Mouse (Mus musculus) cerebellum, postnatal 36 days (tissue): ENCODE results near the gene Gstm4.
"Not testable (repeated sequence)": the region's sequence is repeated elsewhere in the genome, so short reads cannot be mapped to it uniquely, and the experiment has no call there.

ENCODE experiments used
- DNase-seq, 2 experiments: peaks; one replicate each; pipeline ENCODE4 v3.0.0; 2021 to 2022; ENCODE audit warnings: mixed read lengths in 2 of 2

The Gstm4 gene

GRCm38 (mm10) chr3:108069231-108069870 lies 24.7 kb upstream of the Gstm4 start:
- no peak for DNase-seq

- no peak for DNase-seq
These were observed 24.1 kb upstream of the Gstm4 start for GRCm38 (mm10) chr3:108068826-108069225.

- DNase-seq: no peak
These were observed 22.8 kb upstream of the Gstm4 start for GRCm38 (mm10) chr3:108067370-108067934.

- no peak for DNase-seq
These were observed 20.9 kb upstream of the Gstm4 start for GRCm38 (mm10) chr3:108065551-108065950.

GRCm38 (mm10) chr3:108064672-108065071 lies 20.0 kb upstream of the Gstm4 start:
- no peak for DNase-seq

- DNase-seq: no peak
These were observed 18.0 kb upstream of the Gstm4 start for GRCm38 (mm10) chr3:108062648-108063047.

- DNase-seq: peak in 1 of 2 experiments; percentile 54
These were observed 16.7 kb upstream of the Gstm4 start for GRCm38 (mm10) chr3:108061420-108061819.

GRCm38 (mm10) chr3:108050493-108050892 lies 5.8 kb upstream of the Gstm4 start:
- no peak for DNase-seq

GRCm38 (mm10) chr3:108048306-108048705 lies 3.6 kb upstream of the Gstm4 start:
- no peak for DNase-seq

- DNase-seq: no peak
These were observed 2.4 kb upstream of the Gstm4 start for GRCm38 (mm10) chr3:108046944-108047655.

- no peak for DNase-seq
These were observed 11.5 kb downstream of the Gstm4 start for GRCm38 (mm10) chr3:108033156-108033555.

- no peak for DNase-seq
These were observed 12.6 kb downstream of the Gstm4 start for GRCm38 (mm10) chr3:108032113-108032512.

GRCm38 (mm10) chr3:108028641-108029365 lies 15.9 kb downstream of the Gstm4 start:
- DNase-seq: no peak

- DNase-seq: no peak
These were observed 18.1 kb downstream of the Gstm4 start for GRCm38 (mm10) chr3:108026597-108026996.

- no peak for DNase-seq
These were observed 18.6 kb downstream of the Gstm4 start for GRCm38 (mm10) chr3:108026049-108026448.

- DNase-seq: no peak
These were observed 19.4 kb downstream of the Gstm4 start for GRCm38 (mm10) chr3:108025318-108025717.

GRCm38 (mm10) chr3:108022650-108023049 lies 22.0 kb downstream of the Gstm4 start:
- no peak for DNase-seq

GRCm38 (mm10) chr3:108020351-108021022 lies 24.2 kb downstream of the Gstm4 start:
- not testable (repeated sequence) for DNase-seq

GRCm38 (mm10) chr3:108019226-108019625 lies 25.5 kb downstream of the Gstm4 start:
- DNase-seq: not testable (repeated sequence)

- DNase-seq: no peak
These were observed 26.4 kb downstream of the Gstm4 start for GRCm38 (mm10) chr3:108018190-108018820.

GRCm38 (mm10) chr3:108017473-108018189 lies 27.1 kb downstream of the Gstm4 start, which contains the start of gene Gstm1:
Gstm1 (minus strand) TSS chr3:108017973.
- DNase-seq: peak; percentile 83 to 87
